Mouse (Mus musculus): ENCODE data around the gene S1pr1. TPM values are rescaled to one million over a fixed set of nuclear protein-coding genes. Genes with fewer than 3 reads are reported as not detected.

The S1pr1 gene
- 100 to 1,000 TPM in 1 of 2 experiments, 10 to 100 TPM in 1; 87.4 to 104 TPM for total RNA-seq (2021)

- DNase-seq (ENCODE audit: low spot score in 2 of 2), result peak; percentile 48 to 53
Measured at GRCm38 (mm10) chr3:115714671-115715651, at the start of gene S1pr1. S1pr1 (minus strand) TSS chr3:115715072.

GRCm38 (mm10) chr3:115763292-115763691, 48.4 kb upstream of the S1pr1 start:
- intact Hi-C loops (cut with DNase I), result no loop called here
- no peak for DNase-seq (ENCODE audit: low spot score in 2 of 2)

More at GRCm38 (mm10) chr3:115714671-115715651, at the start of gene S1pr1:
- intact Hi-C loops (cut with DNase I), result loop anchor here (5.0 kb wide), 4 partner anchors 52 to 267 kb away; no protein-coding TSS in a partner anchor

- no peak for DNase-seq (ENCODE audit: low spot score in 2 of 2)
- intact Hi-C loops (cut with DNase I), result no loop called here
Measured at GRCm38 (mm10) chr3:115762841-115763240, 48.0 kb upstream of the S1pr1 start.

GRCm38 (mm10) chr3:115759659-115760058, 44.8 kb upstream of the S1pr1 start:
- DNase-seq (ENCODE audit: low spot score in 2 of 2), result no peak
- intact Hi-C loops (cut with DNase I), result no loop called here

GRCm38 (mm10) chr3:115758455-115758912, 43.6 kb upstream of the S1pr1 start:
- intact Hi-C loops (cut with DNase I), result no loop called here
- DNase-seq (ENCODE audit: low spot score in 2 of 2), result no peak

GRCm38 (mm10) chr3:115754466-115754865, 39.6 kb upstream of the S1pr1 start:
- DNase-seq (ENCODE audit: low spot score in 2 of 2), result no peak
- intact Hi-C loops (cut with DNase I), result no loop called here

- intact Hi-C loops (cut with DNase I), result no loop called here
- no peak for DNase-seq (ENCODE audit: low spot score in 2 of 2)
Measured at GRCm38 (mm10) chr3:115750369-115750768, 35.5 kb upstream of the S1pr1 start.

- intact Hi-C loops (cut with DNase I), result no loop called here
- DNase-seq (ENCODE audit: low spot score in 2 of 2), result no peak
Measured at GRCm38 (mm10) chr3:115748289-115748989, 33.6 kb upstream of the S1pr1 start.

GRCm38 (mm10) chr3:115746511-115746910, 31.6 kb upstream of the S1pr1 start:
- intact Hi-C loops (cut with DNase I), result no loop called here
- DNase-seq (ENCODE audit: low spot score in 2 of 2), result no peak

- DNase-seq (ENCODE audit: low spot score in 2 of 2), result no peak
- intact Hi-C loops (cut with DNase I), result no loop called here
Measured at GRCm38 (mm10) chr3:115745088-115745487, 30.2 kb upstream of the S1pr1 start.

GRCm38 (mm10) chr3:115738524-115738923, 23.7 kb upstream of the S1pr1 start:
- no peak for DNase-seq (ENCODE audit: low spot score in 2 of 2)
- intact Hi-C loops (cut with DNase I), result no loop called here

GRCm38 (mm10) chr3:115737785-115738318, 23.0 kb upstream of the S1pr1 start:
- intact Hi-C loops (cut with DNase I), result no loop called here
- DNase-seq (ENCODE audit: low spot score in 2 of 2), result no peak

GRCm38 (mm10) chr3:115735540-115735939, 20.7 kb upstream of the S1pr1 start:
- intact Hi-C loops (cut with DNase I), result no loop called here
- no peak for DNase-seq (ENCODE audit: low spot score in 2 of 2)

- no peak for DNase-seq (ENCODE audit: low spot score in 2 of 2)
- intact Hi-C loops (cut with DNase I), result no loop called here
Measured at GRCm38 (mm10) chr3:115734841-115735240, 20.0 kb upstream of the S1pr1 start.

GRCm38 (mm10) chr3:115730336-115730735, 15.5 kb upstream of the S1pr1 start:
- no peak for DNase-seq (ENCODE audit: low spot score in 2 of 2)
- intact Hi-C loops (cut with DNase I), result no loop called here

- DNase-seq (ENCODE audit: low spot score in 2 of 2), result no peak
- intact Hi-C loops (cut with DNase I), result no loop called here
Measured at GRCm38 (mm10) chr3:115729187-115729586, 14.3 kb upstream of the S1pr1 start.

- intact Hi-C loops (cut with DNase I), result no loop called here
- no peak for DNase-seq (ENCODE audit: low spot score in 2 of 2)
Measured at GRCm38 (mm10) chr3:115728211-115728610, 13.3 kb upstream of the S1pr1 start.

GRCm38 (mm10) chr3:115718886-115719285, 4.0 kb upstream of the S1pr1 start:
- intact Hi-C loops (cut with DNase I), result loop anchor here (5.0 kb wide), 1 partner anchor 123 kb away; no protein-coding TSS in a partner anchor
- DNase-seq (ENCODE audit: low spot score in 2 of 2), result no peak

- no peak for DNase-seq (ENCODE audit: low spot score in 2 of 2)
- intact Hi-C loops (cut with DNase I), result loop anchor here (5.0 kb wide), 1 partner anchor 126 kb away; no protein-coding TSS in a partner anchor
Measured at GRCm38 (mm10) chr3:115715900-115716515, 1.1 kb upstream of the S1pr1 start.
